Mouse (Mus musculus) hindbrain, embryonic 13.5 days (tissue): ENCODE results near the gene Mrpl51. TPM values are rescaled to one million over a fixed set of nuclear protein-coding genes. Genes with fewer than 3 reads are reported as not detected.

Source experiments
- ATAC-seq: fragments of 200-750 bp; cut with Nextera tagmentation; 2 replicates; pipeline ENCODE4 v1.8.0; 2017; ENCODE audit warnings: moderate TSS enrichment; ENCODE audit not compliant: low FRiP score
- H3K27ac ChIP-seq: fragments of 300-500 bp; sonication (generic); 2 replicates; pipeline ENCODE4 v1.5.1; 2015; ENCODE audit warnings: inconsistent platforms, mild to moderate bottlenecking, moderate library complexity
- H3K27me3 ChIP-seq: fragments of 300-500 bp; sonication (generic); 2 replicates; pipeline ENCODE4 v1.6.1; 2015; ENCODE audit warnings: mild to moderate bottlenecking, inconsistent platforms
- H3K36me3 ChIP-seq: fragments of 300-500 bp; sonication (generic); 2 replicates; pipeline ENCODE4 v1.6.1; 2015; ENCODE audit warnings: mild to moderate bottlenecking, inconsistent platforms
- H3K4me1 ChIP-seq: fragments of 300-500 bp; sonication (generic); replicated peaks from 2 replicates; pipeline ENCODE4 v1.6.1; 2015; ENCODE audit warnings: inconsistent platforms
- H3K4me2 ChIP-seq: fragments of 300-500 bp; sonication (generic); 2 replicates; pipeline ENCODE4 v1.6.1; 2015; ENCODE audit warnings: inconsistent platforms, mild to moderate bottlenecking, moderate library complexity
- H3K4me3 ChIP-seq: fragments of 300-500 bp; sonication (generic); 2 replicates; pipeline ENCODE4 v1.5.1; 2015; ENCODE audit warnings: mild to moderate bottlenecking, inconsistent platforms
- H3K9ac ChIP-seq: fragments of 300-500 bp; sonication (generic); 2 replicates; pipeline ENCODE4 v1.6.1; 2015; ENCODE audit warnings: mild to moderate bottlenecking, inconsistent platforms
- H3K9me3 ChIP-seq: fragments of 300-500 bp; sonication (generic); 2 replicates; pipeline ENCODE4 v1.6.1; 2016; ENCODE audit warnings: inconsistent platforms
- WGBS: fragments of 180-500 bp; shearing (Covaris S2); methylation state at CpG from one replicate; pipeline ENCODE4 v1.1.7; 2015; 5-methylcytosine and 5-hydroxymethylcytosine counted together
- microRNA-seq: library from miRNA; unstranded; fragments of <30 nt; microRNA quantifications from one replicate; pipeline ENCODE4, GENCODE M21; 2016
- polyA plus RNA-seq: library from polyadenylated mRNA; unstranded; fragments of >200 nt; fragmentation: Nextera tagmentation; extraction: Ambion mirVana; gene quantifications from 2 replicates; pipeline ENCODE4 v1.2.1, GENCODE M21; 2015

The Mrpl51 gene
- polyA plus RNA-seq, 1 experiment from 2014 or later = 158 TPM

GRCm38 (mm10) chr6:125244551-125244950 lies 53.0 kb downstream of the Mrpl51 start:
- Histone ChIP-seq H3K9ac (no peak overlapping the region), H3K4me1 (no peaks in the 10 kb centered on the region), H3K4me2 (no peak overlapping the region), H3K9me3 (no peaks in the 10 kb centered on the region), H3K4me3 (no peak overlapping the region), H3K27me3 (no peaks in the 10 kb centered on the region), H3K36me3 (no peaks in the 10 kb centered on the region), H3K27ac (no peak overlapping the region)
- WGBS = 45% methylated on average over 1 of the region's 1 CpGs
- no peak for ATAC-seq

Small RNA genes lying within 50 kb of the gene (microRNA-seq; reads per million reads assigned to microRNA genes)
- gene Mir3098 (0.93 reads per million), gene Mir8113 (not detected)

Other genes starting within 250 kb of the Mrpl51 start
- gene Cops7a, start 226.3 kb upstream of the Mrpl51 start, polyA plus RNA-seq = 89.3 and 94.5 TPM in 2 replicates
- 29.3 and 31.6 TPM in 2 replicates for gene Pianp, start 195.1 kb upstream of the Mrpl51 start, polyA plus RNA-seq
- 17.7 and 20.4 TPM in 2 replicates for gene Zfp384, start 182.7 kb upstream of the Mrpl51 start, polyA plus RNA-seq
- 168 and 175 TPM in 2 replicates for gene Ing4, start 152.0 kb upstream of the Mrpl51 start, polyA plus RNA-seq
- 17.5 and 19.7 TPM in 2 replicates for gene Acrbp, start 142.1 kb upstream of the Mrpl51 start, polyA plus RNA-seq
- gene Lpar5, start 123.9 kb upstream of the Mrpl51 start, polyA plus RNA-seq = 0.55 and 0.65 TPM in 2 replicates
- gene Chd4, start 95.8 kb upstream of the Mrpl51 start, polyA plus RNA-seq = 123 and 126 TPM in 2 replicates
- 47.9 and 48.6 TPM in 2 replicates for gene Nop2, start 59.9 kb upstream of the Mrpl51 start, polyA plus RNA-seq
- 17.2 and 19.7 TPM in 2 replicates for gene Iffo1, start 46.6 kb upstream of the Mrpl51 start, polyA plus RNA-seq
- 1,320 and 1,327 TPM in 2 replicates for gene Gapdh, start 25.3 kb upstream of the Mrpl51 start, polyA plus RNA-seq
- gene Ncapd2, start 100 bp upstream of the Mrpl51 start, polyA plus RNA-seq = 56.7 and 62.9 TPM in 2 replicates
- gene Vamp1, start 23.8 kb downstream of the Mrpl51 start, polyA plus RNA-seq = 11.3 and 12.9 TPM in 2 replicates
- 4.3 and 5.0 TPM in 2 replicates for gene Tapbpl, start 40.1 kb downstream of the Mrpl51 start, polyA plus RNA-seq
- gene Cd27, start 45.2 kb downstream of the Mrpl51 start, polyA plus RNA-seq = 1.5 and 2.2 TPM in 2 replicates
- gene Tuba3a, start 94.2 kb downstream of the Mrpl51 start, polyA plus RNA-seq = not detected in 2 replicates
- 13.5 and 15.2 TPM in 2 replicates for gene Ltbr, start 122.1 kb downstream of the Mrpl51 start, polyA plus RNA-seq
- gene Scnn1a, start 128.9 kb downstream of the Mrpl51 start, polyA plus RNA-seq = 0.29 and 0.31 TPM in 2 replicates
- gene Tnfrsf1a, start 157.6 kb downstream of the Mrpl51 start, polyA plus RNA-seq = 15.1 and 15.7 TPM in 2 replicates
- 0.12 TPM in 2 replicates for gene Plekhg6, start 189.0 kb downstream of the Mrpl51 start, polyA plus RNA-seq